Mouse (Mus musculus) intestine, embryonic 14.5 days (tissue): ENCODE measurements around the gene Crb2. TPM values are rescaled to one million over a fixed set of nuclear protein-coding genes. Genes with fewer than 3 reads are reported as not detected.

Source experiments
- ATAC-seq: fragments of 200-750 bp; cut with Nextera tagmentation; replicated peaks from 2 replicates; pipeline ENCODE4 v1.8.0; 2017; ENCODE audit warnings: low read depth, moderate number of reproducible peaks, moderate TSS enrichment, moderate library complexity; ENCODE audit not compliant: low FRiP score, low TSS enrichment
- DNase-seq: peaks from one replicate; pipeline ENCODE4 v3.0.0-alpha.2; 2018; ENCODE audit warnings: low spot score
- H3K27ac ChIP-seq: fragments of 300-500 bp; sonication (generic); 2 replicates; pipeline ENCODE4 v1.5.1; 2014; ENCODE audit warnings: low read depth, mild to moderate bottlenecking, control low read depth
- H3K27me3 ChIP-seq: fragments of 300-500 bp; sonication (generic); replicated peaks from 2 replicates; pipeline ENCODE4 v1.6.1; 2014; ENCODE audit warnings: low read length, control low read depth; ENCODE audit not compliant: control insufficient read depth, insufficient read depth
- H3K36me3 ChIP-seq: fragments of 300-500 bp; sonication (generic); 2 replicates; pipeline ENCODE4 v1.6.1; 2014; ENCODE audit warnings: low read length, control low read depth; ENCODE audit not compliant: control insufficient read depth, insufficient read depth
- H3K4me1 ChIP-seq: fragments of 300-500 bp; sonication (generic); replicated peaks from 2 replicates; pipeline ENCODE4 v1.6.1; 2014; ENCODE audit warnings: low read length, control low read depth, mixed read lengths; ENCODE audit not compliant: control insufficient read depth, insufficient read depth
- H3K4me2 ChIP-seq: fragments of 300-500 bp; sonication (generic); 2 replicates; pipeline ENCODE4 v1.6.1; 2014; ENCODE audit warnings: low read length
- H3K4me3 ChIP-seq: fragments of 300-500 bp; sonication (generic); 2 replicates; pipeline ENCODE4 v1.5.1; 2014; ENCODE audit warnings: low read depth, low read length, control low read depth, mixed read lengths
- H3K9ac ChIP-seq: fragments of 300-500 bp; sonication (generic); 2 replicates; pipeline ENCODE4 v1.6.1; 2014; ENCODE audit warnings: mild to moderate bottlenecking, low read length
- H3K9me3 ChIP-seq: fragments of 300-500 bp; sonication (generic); 2 replicates; pipeline ENCODE4 v1.6.1; 2016; ENCODE audit warnings: low read length, control low read depth; ENCODE audit not compliant: control insufficient read depth
- WGBS: fragments of 180-500 bp; shearing (Covaris S2); extraction: QIAGEN DNeasy Blood & Tissue Kit; methylation state at CpG from one replicate; pipeline ENCODE4 v1.1.7; 2014; 5-methylcytosine and 5-hydroxymethylcytosine counted together
- polyA plus RNA-seq: library from polyadenylated mRNA; unstranded; fragments of >200 nt; fragmentation: Nextera tagmentation; extraction: Ambion mirVana; gene quantifications from 2 replicates; pipeline ENCODE4 v1.2.1, GENCODE M21; 2014

The Crb2 gene
- polyA plus RNA-seq, 1 experiment from 2014 or later, result 4.2 TPM

DNA sequence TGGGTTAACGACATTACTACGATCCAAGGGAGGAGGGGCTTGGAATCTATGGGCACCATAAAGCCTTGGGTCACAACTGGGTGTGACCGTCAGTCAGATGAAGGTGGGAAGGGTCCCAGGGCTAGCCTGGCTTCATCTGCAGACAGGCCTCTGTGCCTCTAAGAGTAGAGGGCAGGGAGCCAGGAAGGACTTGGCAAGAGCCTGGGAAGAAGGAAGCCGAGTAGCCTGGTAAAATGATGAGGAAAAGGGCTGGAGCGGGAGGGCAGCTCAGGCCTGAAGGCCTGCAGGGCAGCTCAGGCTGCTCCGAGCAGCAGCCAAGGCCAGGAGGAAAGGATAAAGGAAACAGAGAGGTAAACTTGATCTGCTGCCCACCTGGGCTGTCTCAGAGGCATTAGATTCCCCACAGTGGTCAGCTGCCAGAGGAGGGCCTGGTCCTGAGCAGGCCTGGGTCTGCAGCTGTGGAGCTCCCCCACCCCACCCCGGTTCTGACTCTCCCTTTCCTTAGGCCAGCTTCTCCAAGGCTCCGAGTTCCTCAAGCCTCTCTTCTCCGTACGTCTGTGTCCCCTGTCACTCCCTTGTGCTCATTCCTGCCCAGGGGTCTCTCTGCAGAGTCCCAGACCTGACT, 27.5 kb upstream of the Crb2 start:
- no peak for DNase-seq
- ATAC-seq, result no peak
- H3K4me2 ChIP-seq, result no peak overlapping the region
- H3K4me1 ChIP-seq, result peaks cover 15% of the 10 kb centered on the region
- no peaks in the 10 kb centered on the region for H3K9me3 ChIP-seq
- H3K27me3 ChIP-seq, result no peaks in the 10 kb centered on the region
- peak overlapping the region; percentile 1; the same call in 1 of the 2 replicates for H3K27ac ChIP-seq
- WGBS, result 45% methylated on average over 10 of the region's 10 CpGs
- H3K9ac ChIP-seq, result no peak overlapping the region
- no peak overlapping the region for H3K4me3 ChIP-seq
- H3K36me3 ChIP-seq, result no peaks in the 10 kb centered on the region

DNA sequence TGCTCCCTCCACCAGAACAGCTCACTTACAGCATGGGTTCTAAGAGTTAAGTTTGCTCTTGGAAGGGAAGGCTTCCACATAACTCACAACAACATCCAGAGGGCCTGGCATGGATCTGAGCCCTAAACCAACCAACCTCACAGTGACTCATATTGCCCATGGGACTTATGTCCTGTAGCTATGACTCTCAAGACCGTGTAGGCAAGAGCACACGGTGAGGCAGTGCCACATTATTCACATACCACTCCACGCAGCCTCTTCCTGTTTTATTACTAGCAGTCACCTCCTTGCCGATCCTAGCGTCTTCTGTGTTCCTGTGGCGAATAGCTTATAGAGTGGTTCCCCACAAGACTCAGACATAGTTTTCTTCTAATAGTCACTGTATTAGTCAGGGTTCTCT, 26.7 kb upstream of the Crb2 start:
- no peaks in the 10 kb centered on the region for H3K27me3 ChIP-seq
- H3K9me3 ChIP-seq, result no peaks in the 10 kb centered on the region
- no peak overlapping the region for H3K9ac ChIP-seq
- ATAC-seq, result no peak
- 51% methylated on average over 6 of the region's 6 CpGs for WGBS
- no peak overlapping the region for H3K4me2 ChIP-seq
- H3K4me1 ChIP-seq, result peaks cover 15% of the 10 kb centered on the region
- H3K27ac ChIP-seq, result no peak overlapping the region
- no peak overlapping the region for H3K4me3 ChIP-seq
- H3K36me3 ChIP-seq, result no peaks in the 10 kb centered on the region
- no peak for DNase-seq

DNA sequence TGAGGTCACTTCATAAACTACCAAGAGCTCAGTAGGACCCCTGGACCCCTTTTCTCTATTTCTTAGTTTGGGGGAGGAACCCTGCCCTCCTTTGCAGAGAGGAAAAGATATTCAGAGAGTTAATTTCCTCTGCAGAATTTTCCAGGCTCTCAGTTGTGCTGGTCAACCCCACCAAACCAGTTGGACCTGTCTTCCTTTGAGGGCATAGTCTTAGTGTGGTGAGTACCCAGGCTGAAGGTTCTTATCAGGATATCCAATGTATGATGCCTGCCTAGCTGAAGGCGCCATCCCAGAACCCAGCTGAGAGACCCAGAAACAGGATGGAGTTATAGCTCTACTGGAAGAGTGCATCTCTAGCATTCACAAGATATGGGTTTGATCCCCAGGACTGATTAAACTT, 24.9 kb upstream of the Crb2 start:
- H3K36me3 ChIP-seq, result no peaks in the 10 kb centered on the region
- no peak overlapping the region for H3K9ac ChIP-seq
- no peak for DNase-seq
- H3K27ac ChIP-seq, result no peak overlapping the region
- no peak overlapping the region for H3K4me3 ChIP-seq
- no peak overlapping the region for H3K4me2 ChIP-seq
- no peak for ATAC-seq
- H3K4me1 ChIP-seq, result peaks cover 15% of the 10 kb centered on the region
- H3K9me3 ChIP-seq, result no peaks in the 10 kb centered on the region
- no peaks in the 10 kb centered on the region for H3K27me3 ChIP-seq
- WGBS, result 77% methylated on average over 1 of the region's 1 CpGs

DNA sequence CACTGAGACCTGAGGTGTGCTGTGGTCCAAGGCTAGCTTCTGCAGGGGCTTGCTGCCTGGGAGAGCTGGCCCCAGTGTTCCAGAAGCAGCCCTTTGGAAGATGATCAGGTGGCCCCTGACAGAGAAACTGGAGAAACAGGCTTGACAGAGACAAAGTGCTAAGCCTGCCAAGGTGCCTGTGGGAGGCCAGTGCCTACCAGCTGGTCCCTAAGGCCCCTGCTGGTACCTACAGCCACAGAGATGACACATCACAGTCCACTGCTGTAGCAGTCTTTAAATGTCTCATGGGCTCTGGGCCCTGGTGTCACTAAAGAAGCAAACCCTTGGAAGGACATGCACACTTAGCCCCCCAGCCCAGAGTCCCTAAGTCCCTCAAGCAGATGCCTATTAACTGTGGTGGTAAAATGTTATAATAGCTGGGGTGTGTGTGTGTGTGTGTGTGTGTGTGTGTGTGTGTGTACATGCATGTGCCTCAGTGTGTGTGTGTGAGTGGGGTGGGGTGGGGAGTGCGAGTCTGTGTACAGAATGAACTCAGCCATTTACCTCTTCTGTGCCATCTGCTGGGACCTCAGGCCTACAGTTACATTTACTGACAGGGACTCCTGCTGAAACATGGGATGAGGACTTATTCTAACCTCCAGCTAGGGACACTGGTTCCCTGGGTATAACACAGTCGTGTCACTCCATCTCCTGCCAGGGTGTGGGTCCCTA, 19.7 kb upstream of the Crb2 start:
- no peak overlapping the region for H3K4me3 ChIP-seq
- H3K9me3 ChIP-seq, result no peaks in the 10 kb centered on the region
- H3K4me1 ChIP-seq, result peaks cover 16% of the 10 kb centered on the region
- H3K9ac ChIP-seq, result no peak overlapping the region
- no peak overlapping the region for H3K27ac ChIP-seq
- 90% methylated on average over 2 of the region's 2 CpGs for WGBS
- no peak for DNase-seq
- no peaks in the 10 kb centered on the region for H3K36me3 ChIP-seq
- no peaks in the 10 kb centered on the region for H3K27me3 ChIP-seq
- no peak for ATAC-seq
- H3K4me2 ChIP-seq, result no peak overlapping the region

DNA sequence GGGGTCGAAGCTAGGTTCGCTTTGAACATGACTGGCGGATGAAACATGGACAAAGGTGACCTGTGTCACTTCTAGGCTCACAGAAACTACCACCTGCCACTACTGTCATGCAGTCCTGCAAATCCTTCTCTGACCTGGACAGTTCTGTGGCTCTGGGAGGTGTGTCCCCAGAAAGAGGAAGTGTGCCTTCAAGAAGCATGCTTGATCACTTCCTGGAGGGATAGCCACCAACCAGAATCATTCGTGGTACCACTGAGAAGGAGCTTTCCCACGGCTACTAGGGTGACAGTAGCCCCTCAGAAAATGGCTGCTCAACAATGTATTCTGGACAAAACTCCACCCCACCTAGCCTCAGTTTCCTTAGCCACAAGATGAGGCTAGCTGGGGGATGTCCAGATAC, 19.0 kb upstream of the Crb2 start:
- no peak overlapping the region for H3K27ac ChIP-seq
- DNase-seq (no peak), ATAC-seq (no peak)
- no peaks in the 10 kb centered on the region for H3K36me3 ChIP-seq
- WGBS, result 82% methylated on average over 5 of the region's 5 CpGs
- H3K4me2 ChIP-seq, result no peak overlapping the region
- no peaks in the 10 kb centered on the region for H3K9me3 ChIP-seq
- H3K4me3 ChIP-seq, result no peak overlapping the region
- H3K27me3 ChIP-seq, result no peaks in the 10 kb centered on the region
- H3K4me1 ChIP-seq, result peaks cover 16% of the 10 kb centered on the region
- H3K9ac ChIP-seq, result no peak overlapping the region

DNA sequence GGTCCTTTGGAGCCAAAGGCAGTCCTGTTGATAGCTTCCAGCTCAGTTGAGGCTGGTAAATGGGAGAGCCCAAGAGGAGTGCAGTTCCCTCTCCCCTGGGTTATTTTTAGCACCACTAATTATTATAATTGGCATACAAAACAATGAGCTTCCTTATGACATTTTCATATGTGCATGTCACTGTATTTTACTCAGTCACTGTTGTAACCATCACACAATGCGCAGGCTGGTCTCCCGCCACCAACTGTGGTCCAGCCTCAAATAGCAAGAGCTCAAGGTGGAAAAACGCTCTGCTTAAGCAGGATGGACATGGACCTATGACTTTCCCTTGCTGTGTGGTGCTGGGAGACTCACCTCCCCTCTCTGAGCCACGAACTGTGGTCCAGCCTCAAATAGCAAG, 18.3 kb upstream of the Crb2 start:
- Histone ChIP-seq H3K9ac (no peak overlapping the region), H3K4me3 (no peak overlapping the region), H3K27ac (0 out of 2 replicates have a peak overlapping the region, but pooled peaks have one; percentile 27), H3K27me3 (no peaks in the 10 kb centered on the region), H3K36me3 (no peaks in the 10 kb centered on the region), H3K4me1 (peaks cover 16% of the 10 kb centered on the region), H3K9me3 (no peaks in the 10 kb centered on the region), H3K4me2 (peak overlapping the region; percentile 39)
- peak; percentile 1; the same call in 1 of the 2 replicates for ATAC-seq
- DNase-seq, result no peak
- 82% methylated on average over 4 of the region's 4 CpGs for WGBS

DNA sequence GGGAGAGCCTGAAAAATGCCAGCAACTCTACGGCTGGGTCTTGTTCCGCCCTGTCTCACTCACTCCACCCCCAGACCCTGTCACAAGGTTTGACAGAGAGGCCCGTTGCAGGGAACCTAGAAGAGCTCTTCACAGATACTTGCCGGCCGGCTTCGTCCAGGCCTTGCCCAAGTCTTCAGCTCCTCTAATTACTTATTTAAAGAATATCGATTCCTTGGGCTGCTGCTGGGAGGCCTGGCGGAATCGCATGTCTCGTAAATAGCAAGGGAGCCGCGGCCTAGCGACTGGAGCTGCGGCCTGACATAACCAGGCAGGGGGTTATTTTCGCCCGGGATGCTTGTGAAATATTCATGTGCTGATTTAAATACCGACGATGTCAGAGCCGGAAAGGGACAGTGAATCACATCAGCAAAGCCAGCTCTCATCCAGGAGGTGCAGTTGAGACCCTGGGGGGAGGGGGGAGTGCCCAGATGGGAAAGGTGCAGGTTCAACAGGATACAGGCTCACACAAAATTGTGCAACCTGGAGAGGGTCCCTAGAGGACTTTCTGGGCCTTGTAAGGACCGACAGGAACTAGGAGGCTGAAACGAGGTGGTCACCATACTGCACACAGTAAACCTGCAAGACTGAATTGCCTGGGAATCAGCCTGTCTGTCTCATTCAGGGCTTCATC, 17.6 kb upstream of the Crb2 start:
- WGBS, result 10% methylated on average over 21 of the region's 21 CpGs
- Histone ChIP-seq H3K4me2 (peak overlapping the region; percentile 39), H3K4me1 (peaks cover 18% of the 10 kb centered on the region), H3K9me3 (no peaks in the 10 kb centered on the region), H3K27me3 (no peaks in the 10 kb centered on the region), H3K36me3 (no peaks in the 10 kb centered on the region), H3K4me3 (0 out of 2 replicates have a peak overlapping the region, but pooled peaks have one; percentile 10), H3K9ac (peak overlapping the region; percentile 21; the same call in 1 of the 2 replicates), H3K27ac (peak overlapping the region; percentile 27; the same call in 1 of the 2 replicates)
- ATAC-seq (peak; percentile 30; the same call in 1 of the 2 replicates), DNase-seq (no peak)

DNA sequence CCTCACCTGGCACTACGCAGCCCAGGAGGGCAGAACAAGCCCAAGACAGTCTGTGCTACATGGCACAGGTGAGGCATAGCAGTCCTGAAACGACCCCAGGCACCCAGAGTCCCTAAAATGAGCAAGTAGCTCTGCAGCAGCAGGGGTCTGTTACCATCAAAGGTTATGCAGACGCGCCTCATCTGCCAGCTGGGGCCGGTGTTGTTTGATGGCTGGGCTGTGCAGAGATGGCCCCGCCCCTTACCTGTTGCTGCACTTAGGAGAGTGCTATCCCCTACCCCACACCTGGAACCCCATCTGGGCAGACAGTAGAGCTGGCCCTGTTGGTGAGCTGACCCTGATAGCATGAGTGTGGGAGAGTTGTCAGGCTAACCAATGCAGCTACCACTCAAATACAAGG, 15.4 kb upstream of the Crb2 start:
- no peak for ATAC-seq
- WGBS, result 39% methylated on average over 6 of the region's 6 CpGs
- DNase-seq, result no peak
- Histone ChIP-seq H3K36me3 (no peaks in the 10 kb centered on the region), H3K4me3 (no peak overlapping the region), H3K9ac (no peak overlapping the region), H3K27ac (no peak overlapping the region), H3K4me2 (no peak overlapping the region), H3K27me3 (no peaks in the 10 kb centered on the region), H3K4me1 (peaks cover 25% of the 10 kb centered on the region), H3K9me3 (no peaks in the 10 kb centered on the region)
